ENCODE assay signal across 8 mouse cellular contexts in the genomic region with DNA sequence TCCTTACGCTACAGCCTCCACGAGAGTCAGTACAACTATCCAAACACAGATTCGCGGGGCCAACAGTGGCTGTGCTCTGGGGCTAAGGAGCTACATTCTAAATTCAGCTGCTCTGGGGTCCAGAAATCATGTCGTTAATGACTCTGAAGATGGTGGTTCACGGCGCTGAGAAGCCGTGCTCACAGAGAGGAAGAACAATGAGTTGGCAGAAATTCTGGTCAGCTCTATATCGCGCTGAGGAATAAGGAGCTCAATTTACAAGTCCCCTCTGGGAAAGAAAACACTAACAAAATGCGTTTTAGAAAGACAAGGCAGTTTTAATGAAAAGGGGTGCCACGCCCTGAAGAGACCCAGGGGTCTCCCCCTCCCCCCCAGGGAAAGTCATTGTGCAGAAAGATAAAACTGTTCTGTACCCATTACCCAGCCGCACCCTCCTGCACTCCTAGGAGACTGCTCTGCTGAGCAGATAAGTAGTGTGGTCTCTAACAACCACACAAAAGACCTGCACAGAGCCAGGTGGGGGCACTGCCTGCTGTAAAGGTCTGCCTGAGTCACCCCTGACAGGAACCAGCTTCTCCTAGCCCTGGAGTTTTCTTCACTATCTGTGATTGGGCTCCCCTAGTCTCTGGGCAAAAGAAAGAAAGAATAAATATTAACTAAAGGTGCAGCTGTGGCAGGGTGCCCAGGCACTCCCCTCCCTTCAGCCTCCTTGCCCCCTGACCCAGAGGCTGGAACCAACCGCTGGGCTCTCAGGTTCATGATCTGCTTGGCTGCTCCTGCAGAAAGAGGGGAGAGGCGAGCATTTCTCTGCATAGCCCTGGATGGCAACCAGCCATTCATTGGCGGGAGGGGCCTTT. TPM values are rescaled to one million over a fixed set of nuclear protein-coding genes. Genes with fewer than 3 reads are reported as not detected.
DNase-seq lines count a peak whose midpoint lies in the region; ATAC-seq and TF ChIP-seq lines count a peak whose summit lies in the region.

No protein-coding gene starts in this region.

- no peak overlapping the region for H3K9ac ChIP-seq in hindbrain, embryonic 11.5 days (ENCODE audit: low read depth, low read length)
- no peak overlapping the region for H3K9ac ChIP-seq in hindbrain, postnatal 0 days (replicated peaks; ENCODE audit: low read length)
- H3K9ac ChIP-seq in liver, embryonic 14.5 days (replicated peaks) = peak overlapping the region; percentile 67
- no peak overlapping the region for H3K9ac ChIP-seq in stomach, embryonic 14.5 days (replicated peaks; ENCODE audit: low read depth, low read length)

- no peaks in the 10 kb centered on the region for H3K36me3 ChIP-seq in hindbrain, embryonic 11.5 days (ENCODE audit: control insufficient read depth, insufficient read depth, low read length)
- H3K36me3 ChIP-seq in hindbrain, postnatal 0 days (ENCODE audit: insufficient read depth, low read length) = no peaks in the 10 kb centered on the region
- no peaks in the 10 kb centered on the region for H3K36me3 ChIP-seq in liver, embryonic 14.5 days (replicated peaks; ENCODE audit: control insufficient read depth, insufficient read depth, low read depth)
- H3K36me3 ChIP-seq in stomach, embryonic 14.5 days (ENCODE audit: control insufficient read depth, insufficient read depth, low read length) = no peaks in the 10 kb centered on the region

- no peaks in the 10 kb centered on the region for H3K27me3 ChIP-seq in hindbrain, embryonic 11.5 days (ENCODE audit: control insufficient read depth, insufficient read depth, low read length)
- no peaks in the 10 kb centered on the region for H3K27me3 ChIP-seq in hindbrain, postnatal 0 days (ENCODE audit: insufficient read depth, low read length)
- H3K27me3 ChIP-seq in liver, embryonic 14.5 days (ENCODE audit: control insufficient read depth, insufficient read depth, low read length) = no peaks in the 10 kb centered on the region
- no peaks in the 10 kb centered on the region for H3K27me3 ChIP-seq in stomach, embryonic 14.5 days (ENCODE audit: control insufficient read depth, insufficient read depth, low read length)

- no peaks in the 10 kb centered on the region for H3K9me3 ChIP-seq in hindbrain, embryonic 11.5 days (ENCODE audit: control insufficient read depth, low read length)
- H3K9me3 ChIP-seq in hindbrain, postnatal 0 days (ENCODE audit: low read length) = no peaks in the 10 kb centered on the region
- H3K9me3 ChIP-seq in liver, embryonic 14.5 days (ENCODE audit: control insufficient read depth, low read length) = no peaks in the 10 kb centered on the region
- no peaks in the 10 kb centered on the region for H3K9me3 ChIP-seq in stomach, embryonic 14.5 days (ENCODE audit: control insufficient read depth, low read depth, low read length)

- H3K27ac ChIP-seq in hindbrain, embryonic 11.5 days (ENCODE audit: low read depth, low read length) = no peak overlapping the region
- no peak overlapping the region for H3K27ac ChIP-seq in hindbrain, postnatal 0 days
- H3K27ac ChIP-seq in liver, embryonic 14.5 days = peak overlapping the region; percentile 92
- H3K27ac ChIP-seq in stomach, embryonic 14.5 days (ENCODE audit: low read length) = peak overlapping the region; percentile 70

- ATAC-seq in hindbrain, embryonic 11.5 days (ENCODE audit: low FRiP score) = no peak
- no peak for ATAC-seq in hindbrain, postnatal 0 days
- ATAC-seq in erythroblast, adult 5-6 weeks (replicated peaks; ENCODE audit: low FRiP score, poor library complexity, severe bottlenecking) = peak; percentile 66
- ATAC-seq in liver, embryonic 14.5 days (ENCODE audit: insufficient read depth) = peak; percentile 89
- ATAC-seq in stomach, embryonic 14.5 days (ENCODE audit: insufficient number of reproducible peaks, insufficient read depth, low FRiP score, low read depth) = peak; percentile 93
- no peak for ATAC-seq in cerebellum, adult (ENCODE audit: insufficient number of reproducible peaks, low FRiP score, low TSS enrichment)

- no peak overlapping the region for H3K4me3 ChIP-seq in hindbrain, embryonic 11.5 days (ENCODE audit: low read depth, low read length)
- no peak overlapping the region for H3K4me3 ChIP-seq in hindbrain, postnatal 0 days (ENCODE audit: low read length)
- peak overlapping the region; percentile 42 to 63 for H3K4me3 ChIP-seq in liver, embryonic 14.5 days (ENCODE audit: insufficient read depth in 1 of 2, low read depth in 2 of 2, low read length in 2 of 2)
- H3K4me3 ChIP-seq in stomach, embryonic 14.5 days (ENCODE audit: low read depth, low read length) = no peak overlapping the region

- 0 out of 2 replicates have a peak overlapping the region, but pooled peaks have one; percentile 1 for H3K4me2 ChIP-seq in hindbrain, embryonic 11.5 days (replicated peaks; ENCODE audit: low read depth, low read length)
- no peak overlapping the region for H3K4me2 ChIP-seq in hindbrain, postnatal 0 days (ENCODE audit: low read depth, low read length)
- peak overlapping the region; percentile 78 for H3K4me2 ChIP-seq in liver, embryonic 14.5 days (ENCODE audit: low read depth)
- H3K4me2 ChIP-seq in stomach, embryonic 14.5 days (replicated peaks; ENCODE audit: low read depth, low read length) = no peak overlapping the region

- no peak for DNase-seq in hindbrain, embryonic 11.5 days (ENCODE audit: low spot score)
- no peak for DNase-seq in hindbrain, postnatal 0 days (ENCODE audit: low spot score)
- peak; percentile 69 to 75 (median 72) for DNase-seq in liver, embryonic 14.5 days (ENCODE audit: low read depth in 3 of 3, low spot score in 3 of 3)
- no peak for DNase-seq in testis, postnatal 14 days (ENCODE audit: low spot score)
- no peak for DNase-seq in cerebellum, adult 9-11 months

- H3K4me1 ChIP-seq in hindbrain, embryonic 11.5 days (replicated peaks; ENCODE audit: control insufficient read depth, insufficient read depth, low read length) = peaks cover 4% of the 10 kb centered on the region; the same call in 1 of the 2 replicates
- peaks cover 4% of the 10 kb centered on the region; the same call in 1 of the 2 replicates for H3K4me1 ChIP-seq in hindbrain, postnatal 0 days (ENCODE audit: insufficient read depth, low read length)
- H3K4me1 ChIP-seq in liver, embryonic 14.5 days (replicated peaks; ENCODE audit: control insufficient read depth in 2 of 2, insufficient read depth in 2 of 2, low read length in 1 of 2) = peaks cover 38 to 56% of the 10 kb centered on the region in 2 experiments
- peaks cover 3% of the 10 kb centered on the region; the same call in 1 of the 2 replicates for H3K4me1 ChIP-seq in stomach, embryonic 14.5 days (ENCODE audit: control insufficient read depth, insufficient read depth, low read length)

- TF ChIP-seq EP300 in liver, embryonic 14.5 days (IDR thresholded peaks at IDR 0.05; ENCODE audit: low read depth) = peak; percentile 82

- no peak for TF ChIP-seq CTCF in hindbrain, postnatal 0 days (IDR thresholded peaks at IDR 0.05; ENCODE audit: low read depth)
- 0 out of 2 replicates have a peak, but pooled peaks have one; percentile 29 for TF ChIP-seq CTCF in liver, embryonic 14.5 days (IDR thresholded peaks at IDR 0.05; ENCODE audit: low read depth)

- WGBS in hindbrain, embryonic 11.5 days = 58% methylated on average over 16 of the region's 16 CpGs
- 46% methylated on average over 16 of the region's 16 CpGs for WGBS in hindbrain, postnatal 0 days
- WGBS in liver, embryonic 14.5 days (ENCODE audit: insufficient replicate concordance) = 6% methylated on average over 16 of the region's 16 CpGs
- WGBS in stomach, embryonic 14.5 days = 57% methylated on average over 16 of the region's 16 CpGs

RNA-seq across cellular contexts. Expression of a gene that starts 26.0 kb away (rescaled TPM):
- 266 and 290 TPM in 2 replicates for polyA plus RNA-seq in hindbrain, embryonic 11.5 days (2014; fragmentation: Nextera tagmentation; extraction: Ambion mirVana)
- 217 and 280 TPM in 2 replicates for total RNA-seq in hindbrain, postnatal 0 days (2014; rRNA removed)
- 294 and 315 TPM in 2 replicates for polyA plus RNA-seq in hindbrain, postnatal 0 days (2015; fragmentation: Nextera tagmentation; extraction: Ambion mirVana)
- total RNA-seq in erythroblast, adult 5-6 weeks (2015; ENCODE audit: low replicate concordance) = not detected in 2 replicates
- not detected in 2 replicates for total RNA-seq in erythroblast, adult 5-6 weeks (2017; ENCODE audit: low replicate concordance)
- 0.02 and 0.36 TPM in 2 replicates for polyA plus RNA-seq in liver, embryonic 14.5 days (2012; rRNA removed)
- 0.09 TPM in 1 of 2 replicates, not detected in the other for polyA plus RNA-seq in liver, embryonic 14.5 days (2014; fragmentation: Nextera tagmentation; extraction: Ambion mirVana)
- 16.0 and 18.7 TPM in 2 replicates for polyA plus RNA-seq in stomach, embryonic 14.5 days (2014; fragmentation: Nextera tagmentation; extraction: Ambion mirVana)

RNA-seq across cellular contexts. Expression of a gene that starts 26.5 kb away (rescaled TPM):
- 81.5 and 90.6 TPM in 2 replicates for polyA plus RNA-seq in hindbrain, embryonic 11.5 days (2014; fragmentation: Nextera tagmentation; extraction: Ambion mirVana)
- 43.4 and 44.2 TPM in 2 replicates for total RNA-seq in hindbrain, postnatal 0 days (2014; rRNA removed)
- 79.8 and 80.7 TPM in 2 replicates for polyA plus RNA-seq in hindbrain, postnatal 0 days (2015; fragmentation: Nextera tagmentation; extraction: Ambion mirVana)
- 20.2 and 22.4 TPM in 2 replicates for total RNA-seq in erythroblast, adult 5-6 weeks (2015; ENCODE audit: low replicate concordance)
- total RNA-seq in erythroblast, adult 5-6 weeks (2017; ENCODE audit: low replicate concordance) = 20.9 and 22.4 TPM in 2 replicates
- polyA plus RNA-seq in liver, embryonic 14.5 days (2012; rRNA removed) = 10.7 and 14.9 TPM in 2 replicates
- polyA plus RNA-seq in liver, embryonic 14.5 days (2014; fragmentation: Nextera tagmentation; extraction: Ambion mirVana) = 45.0 and 52.3 TPM in 2 replicates
- polyA plus RNA-seq in stomach, embryonic 14.5 days (2014; fragmentation: Nextera tagmentation; extraction: Ambion mirVana) = 84.2 and 106 TPM in 2 replicates

Comparison
In these comparisons a context has a peak if more than half of its experiments do, and no peak if none do; other contexts are left out.
1. H3K4me2 ChIP-seq: peak in hindbrain, embryonic 11.5 days (single experiment) and liver, embryonic 14.5 days (single experiment); none in hindbrain, postnatal 0 days (single experiment) and stomach, embryonic 14.5 days (single experiment).
2. ATAC-seq: peak in erythroblast, adult 5-6 weeks (single experiment), liver, embryonic 14.5 days (single experiment) and stomach, embryonic 14.5 days (single experiment); none in hindbrain, embryonic 11.5 days (single experiment), hindbrain, postnatal 0 days (single experiment) and cerebellum, adult (single experiment).
3. DNase-seq: peak in liver, embryonic 14.5 days (3 of 3); none in hindbrain, embryonic 11.5 days (single experiment), hindbrain, postnatal 0 days (single experiment), testis, postnatal 14 days (single experiment) and cerebellum, adult 9-11 months (single experiment).
4. H3K27ac ChIP-seq: peak in liver, embryonic 14.5 days (single experiment) and stomach, embryonic 14.5 days (single experiment); none in hindbrain, embryonic 11.5 days (single experiment) and hindbrain, postnatal 0 days (single experiment).
5. H3K4me3 ChIP-seq: peak in liver, embryonic 14.5 days (2 of 2); none in hindbrain, embryonic 11.5 days (single experiment), hindbrain, postnatal 0 days (single experiment) and stomach, embryonic 14.5 days (single experiment).
6. RNA of a gene that starts 26.0 kb away (polyA plus RNA-seq): 294 to 315 TPM in hindbrain, postnatal 0 days, 266 to 290 TPM in hindbrain, embryonic 11.5 days and 16.0 to 18.7 TPM in stomach, embryonic 14.5 days; 0.02 to 0.36 TPM in liver, embryonic 14.5 days; every median in the first group is over 10 times any median in the second.